Mouse (Mus musculus): ENCODE measurements around the gene Haus8. TPM values are rescaled to one million over a fixed set of nuclear protein-coding genes. Genes with fewer than 3 reads are reported as not detected.
"Not testable (repeated sequence)": the region's sequence is repeated elsewhere in the genome, so short reads cannot be mapped to it uniquely, and the experiment has no call there.

Haus8 gene
- polyA plus RNA-seq, 1 experiment, result 13.3 TPM

DNA sequence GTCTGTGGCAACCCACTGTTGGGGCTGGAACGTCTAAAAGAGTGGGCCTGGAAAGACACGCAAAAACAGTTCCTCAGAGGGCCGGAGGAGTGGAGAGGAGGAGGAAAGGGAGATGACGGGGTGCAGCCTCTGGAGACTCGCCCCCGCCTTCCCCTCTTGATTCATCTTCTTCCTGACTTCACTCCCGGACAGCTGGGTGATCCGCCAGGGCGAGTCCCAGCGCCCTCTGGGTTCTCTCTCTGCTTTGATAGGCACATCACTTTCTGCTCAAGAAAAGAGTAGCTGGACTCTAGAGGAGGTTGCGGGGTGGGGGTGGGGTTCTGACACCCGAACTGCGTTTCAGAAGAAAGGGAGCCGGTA is 397 bp upstream of the Haus8 start:
- H3K36me3 ChIP-seq (ENCODE audit: control insufficient read depth, insufficient read depth, low read length), result no peaks in the 10 kb centered on the region
- DNase-seq (ENCODE audit: low read depth in 1 of 2, low spot score in 2 of 2), result peak in 1 of 2 experiments; percentile 48
- H3K27ac ChIP-seq (ENCODE audit: insufficient read depth, low read length), result peak overlapping the region; percentile 67
- H3K4me1 ChIP-seq (ENCODE audit: control insufficient read depth, insufficient read depth, insufficient read length), result peaks cover 10% of the 10 kb centered on the region; the same call in 1 of the 2 replicates
- TF ChIP-seq POLR2A (IDR thresholded peaks at IDR 0.05; ENCODE audit: low read depth, low read length), result no peak
- TF ChIP-seq CTCF (IDR thresholded peaks at IDR 0.05; ENCODE audit: extremely low read depth, insufficient read depth, insufficient read length, insufficient replicate concordance), result no peak
- WGBS, result under 1% methylated on average over 14 of the region's 14 CpGs
- no peaks in the 10 kb centered on the region for H3K27me3 ChIP-seq (ENCODE audit: control insufficient read depth, insufficient read depth, low read length)
- peak overlapping the region; percentile 77 for H3K4me3 ChIP-seq (ENCODE audit: extremely low read depth, insufficient read depth, insufficient read length)

DNA sequence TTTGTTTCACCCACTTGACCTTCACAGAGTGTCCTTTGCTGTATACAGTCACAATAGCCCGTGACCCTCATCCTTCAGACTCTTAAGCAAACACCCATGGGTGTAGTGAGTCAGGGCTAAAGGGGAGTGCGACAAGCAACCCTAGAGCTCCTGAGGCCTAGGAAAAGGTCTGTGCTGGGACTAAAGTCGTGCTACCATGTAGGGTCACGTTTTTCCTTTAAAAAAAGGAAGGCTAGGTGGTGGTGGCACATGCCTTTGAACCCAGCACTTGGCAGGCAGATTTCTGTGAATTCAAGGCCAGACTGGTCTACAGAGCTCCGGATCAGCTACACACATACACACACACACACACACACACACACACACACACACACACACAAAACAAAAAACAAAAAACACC is 1.1 kb downstream of the Haus8 start:
- Histone ChIP-seq H3K4me3 (ENCODE audit: extremely low read depth, insufficient read depth, insufficient read length) (peak overlapping the region; percentile 68), H3K4me1 (ENCODE audit: control insufficient read depth, insufficient read depth, insufficient read length) (peaks cover 10% of the 10 kb centered on the region; the same call in 1 of the 2 replicates), H3K27me3 (ENCODE audit: control insufficient read depth, insufficient read depth, low read length) (no peaks in the 10 kb centered on the region), H3K36me3 (ENCODE audit: control insufficient read depth, insufficient read depth, low read length) (no peaks in the 10 kb centered on the region), H3K27ac (ENCODE audit: insufficient read depth, low read length) (no peak overlapping the region; the same call in 1 of the 2 replicates)
- DNase-seq (ENCODE audit: low read depth in 1 of 2, low spot score in 2 of 2), result no peak
- TF ChIP-seq POLR2A (IDR thresholded peaks at IDR 0.05; ENCODE audit: low read depth, low read length) (no peak), CTCF (IDR thresholded peaks at IDR 0.05; ENCODE audit: extremely low read depth, insufficient read depth, insufficient read length, insufficient replicate concordance) (no peak)
- WGBS, result 34% methylated on average over 5 of the region's 5 CpGs

DNA sequence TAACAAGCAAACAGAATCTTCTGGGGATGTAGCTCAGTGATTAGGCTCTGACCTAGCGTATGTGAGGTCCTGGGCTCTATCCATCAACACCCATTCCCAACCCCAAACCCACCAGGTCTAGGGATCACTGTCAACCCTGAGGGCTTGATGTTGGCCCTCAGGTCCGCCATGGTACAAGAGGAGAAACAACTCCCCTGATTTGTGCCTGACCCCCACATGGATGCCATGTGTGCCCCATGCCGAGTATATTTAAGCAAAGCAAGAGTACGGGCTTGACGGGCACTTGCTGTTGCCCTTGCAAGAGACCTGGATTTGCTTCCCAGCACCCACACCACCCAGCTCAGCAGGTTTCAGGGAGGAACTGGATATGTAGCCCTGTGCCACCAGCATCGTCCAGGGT is 4.4 kb downstream of the Haus8 start:
- H3K27me3 ChIP-seq (ENCODE audit: control insufficient read depth, insufficient read depth, low read length); H3K4me3 ChIP-seq (ENCODE audit: extremely low read depth, insufficient read depth, insufficient read length); DNase-seq (ENCODE audit: low read depth in 1 of 2, low spot score in 2 of 2); H3K27ac ChIP-seq (ENCODE audit: insufficient read depth, low read length); H3K36me3 ChIP-seq (ENCODE audit: control insufficient read depth, insufficient read depth, low read length); H3K4me1 ChIP-seq (ENCODE audit: control insufficient read depth, insufficient read depth, insufficient read length): not testable (repeated sequence)
- WGBS, result 93% methylated on average over 6 of the region's 6 CpGs

DNA sequence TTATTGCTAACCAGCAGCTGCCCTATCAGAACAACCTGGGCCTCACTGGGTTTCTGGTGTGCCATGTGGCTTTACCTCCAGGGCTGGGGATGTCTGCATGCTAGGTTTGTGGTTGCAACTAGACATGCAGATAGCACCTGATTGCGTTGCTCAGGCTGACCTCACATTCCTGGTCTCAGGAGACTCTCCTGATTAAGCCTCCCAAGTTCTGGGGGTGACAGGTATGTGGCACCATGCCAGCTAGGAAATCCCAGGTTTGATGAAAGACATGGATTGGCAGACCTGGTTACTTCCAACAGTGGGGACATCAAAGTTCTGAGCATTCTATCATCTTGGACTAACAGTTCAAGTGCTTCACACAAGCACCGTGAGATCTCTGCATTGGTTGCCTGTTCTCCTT is 5.0 kb downstream of the Haus8 start:
- no peak overlapping the region for H3K27ac ChIP-seq (ENCODE audit: insufficient read depth, low read length)
- H3K36me3 ChIP-seq (ENCODE audit: control insufficient read depth, insufficient read depth, low read length), result no peaks in the 10 kb centered on the region
- WGBS, result 98% methylated on average over 2 of the region's 2 CpGs
- no peaks in the 10 kb centered on the region for H3K27me3 ChIP-seq (ENCODE audit: control insufficient read depth, insufficient read depth, low read length)
- TF ChIP-seq POLR2A (IDR thresholded peaks at IDR 0.05; ENCODE audit: low read depth, low read length) (no peak), CTCF (IDR thresholded peaks at IDR 0.05; ENCODE audit: extremely low read depth, insufficient read depth, insufficient read length, insufficient replicate concordance) (no peak)
- H3K4me1 ChIP-seq (ENCODE audit: control insufficient read depth, insufficient read depth, insufficient read length), result peaks cover 3% of the 10 kb centered on the region; the same call in 1 of the 2 replicates
- H3K4me3 ChIP-seq (ENCODE audit: extremely low read depth, insufficient read depth, insufficient read length), result no peak overlapping the region
- no peak for DNase-seq (ENCODE audit: low read depth in 1 of 2, low spot score in 2 of 2)

DNA sequence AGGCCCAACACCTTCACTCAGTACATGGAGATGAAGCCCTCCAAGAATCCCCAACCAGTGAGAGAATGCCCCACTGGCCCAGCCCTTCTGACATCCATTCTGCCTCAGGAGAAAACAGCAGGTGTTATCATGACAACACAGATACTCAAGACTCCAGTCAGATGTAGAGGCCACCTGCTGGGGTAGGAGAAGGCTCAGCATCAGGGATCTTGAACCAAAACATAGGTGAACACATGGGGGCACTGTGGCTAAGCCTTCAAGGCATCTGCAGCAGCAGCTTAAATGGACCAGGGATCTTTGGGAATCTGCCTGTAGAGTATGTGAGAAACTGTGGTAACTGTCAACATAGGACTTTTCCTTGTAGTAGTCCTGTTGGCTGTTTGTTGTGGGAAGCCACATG is 11.5 kb downstream of the Haus8 start:
- H3K4me3 ChIP-seq (ENCODE audit: extremely low read depth, insufficient read depth, insufficient read length), result no peak overlapping the region
- no peak overlapping the region for H3K27ac ChIP-seq (ENCODE audit: insufficient read depth, low read length)
- no peak for TF ChIP-seq POLR2A (IDR thresholded peaks at IDR 0.05; ENCODE audit: low read depth, low read length)
- TF ChIP-seq CTCF (IDR thresholded peaks at IDR 0.05; ENCODE audit: extremely low read depth, insufficient read depth, insufficient read length, insufficient replicate concordance), result peak; percentile 12; the same call in 1 of the 2 replicates
- H3K36me3 ChIP-seq (ENCODE audit: control insufficient read depth, insufficient read depth, low read length), result no peaks in the 10 kb centered on the region
- no peak for DNase-seq (ENCODE audit: low read depth in 1 of 2, low spot score in 2 of 2)
- no peaks in the 10 kb centered on the region for H3K4me1 ChIP-seq (ENCODE audit: control insufficient read depth, insufficient read depth, insufficient read length)
- H3K27me3 ChIP-seq (ENCODE audit: control insufficient read depth, insufficient read depth, low read length), result no peaks in the 10 kb centered on the region

DNA sequence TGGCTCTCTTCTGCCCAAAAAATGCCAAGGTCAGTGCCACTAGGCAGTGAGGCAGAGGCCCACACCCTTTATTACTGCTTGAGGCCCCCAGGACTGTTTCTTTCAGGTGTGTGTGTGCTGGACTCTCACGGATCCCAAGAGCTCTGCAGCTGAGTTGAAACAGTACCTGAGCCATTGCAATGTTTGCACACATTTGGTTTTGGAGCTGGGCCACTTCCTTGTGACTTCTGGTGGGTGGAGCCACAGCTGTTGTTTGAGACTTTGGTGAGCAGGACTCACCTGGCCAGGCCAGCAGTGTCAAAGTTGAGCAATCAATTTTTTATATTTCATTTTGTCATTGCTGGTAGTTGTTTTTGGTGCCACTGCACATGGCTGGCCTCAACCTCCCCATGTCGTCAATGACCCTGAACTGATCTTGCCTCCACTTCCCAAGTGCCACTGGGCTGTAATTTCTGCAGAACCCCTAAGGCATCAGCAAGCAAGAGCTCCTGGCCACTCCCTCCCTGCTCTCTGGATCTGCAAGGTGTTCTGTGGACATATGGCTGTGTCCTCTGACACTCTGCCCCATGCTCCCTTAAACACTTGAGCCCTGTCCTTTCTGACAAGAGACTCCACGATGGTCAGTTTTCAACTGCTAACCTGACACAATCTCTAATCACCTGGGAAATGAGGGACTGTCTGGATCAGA is 16.0 kb downstream of the Haus8 start:
- Histone ChIP-seq H3K4me3 (ENCODE audit: extremely low read depth, insufficient read depth, insufficient read length) (no peak overlapping the region), H3K27me3 (ENCODE audit: control insufficient read depth, insufficient read depth, low read length) (no peaks in the 10 kb centered on the region), H3K27ac (ENCODE audit: insufficient read depth, low read length) (no peak overlapping the region), H3K36me3 (ENCODE audit: control insufficient read depth, insufficient read depth, low read length) (peaks cover 5% of the 10 kb centered on the region; the same call in 1 of the 2 replicates), H3K4me1 (ENCODE audit: control insufficient read depth, insufficient read depth, insufficient read length) (no peaks in the 10 kb centered on the region)
- TF ChIP-seq CTCF (IDR thresholded peaks at IDR 0.05; ENCODE audit: extremely low read depth, insufficient read depth, insufficient read length, insufficient replicate concordance) (no peak), POLR2A (IDR thresholded peaks at IDR 0.05; ENCODE audit: low read depth, low read length) (no peak)
- 95% methylated on average over 3 of the region's 3 CpGs for WGBS
- no peak for DNase-seq (ENCODE audit: low read depth in 1 of 2, low spot score in 2 of 2)

DNA sequence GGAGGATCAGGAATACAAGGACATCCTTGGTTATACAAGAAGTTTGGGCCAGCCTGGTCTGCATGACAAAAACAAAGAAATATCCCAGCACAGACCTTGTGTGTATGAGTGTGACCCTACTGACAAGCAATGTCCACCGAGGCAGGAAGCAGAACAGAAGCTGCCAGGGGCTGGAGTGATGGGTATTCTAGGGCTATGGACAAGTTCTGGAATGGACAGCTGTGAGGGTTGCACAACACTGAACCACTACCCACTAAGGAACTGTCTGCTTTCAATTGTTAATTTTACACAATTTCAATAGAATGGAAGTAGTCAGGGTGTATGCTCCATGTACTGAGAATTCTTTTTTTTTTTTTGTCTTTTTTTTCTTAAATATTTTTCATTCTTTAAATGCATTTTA is 24.5 kb downstream of the Haus8 start:
- Histone ChIP-seq H3K36me3 (ENCODE audit: control insufficient read depth, insufficient read depth, low read length) (peaks cover 3% of the 10 kb centered on the region; the same call in 1 of the 2 replicates), H3K4me3 (ENCODE audit: extremely low read depth, insufficient read depth, insufficient read length) (no peak overlapping the region), H3K27me3 (ENCODE audit: control insufficient read depth, insufficient read depth, low read length) (no peaks in the 10 kb centered on the region), H3K27ac (ENCODE audit: insufficient read depth, low read length) (no peak overlapping the region), H3K4me1 (ENCODE audit: control insufficient read depth, insufficient read depth, insufficient read length) (no peaks in the 10 kb centered on the region)
- no peak for DNase-seq (ENCODE audit: low read depth in 1 of 2, low spot score in 2 of 2)
- no peak for TF ChIP-seq CTCF (IDR thresholded peaks at IDR 0.05; ENCODE audit: extremely low read depth, insufficient read depth, insufficient read length, insufficient replicate concordance)
- WGBS, result 74% methylated on average over 1 of the region's 1 CpGs
